In genomic region chr7:19770984-19771391, GRCm38 (mm10) we compare ENCODE assay signal across 8 mouse cellular contexts. TPM values are rescaled to one million over a fixed set of nuclear protein-coding genes. Genes with fewer than 3 reads are reported as not detected.
A peak's percentile ranks its signal among the peaks of the same experiment; 100 is the strongest.
DNase-seq lines count a peak whose midpoint lies in the region; ATAC-seq and TF ChIP-seq lines count a peak whose summit lies in the region.

Gene Bcam (minus strand): TSS chr7:19771016.

- ATAC-seq in heart, embryonic 12.5 days (ENCODE audit: insufficient number of reproducible peaks, low FRiP score) = peak; percentile 44

- TF ChIP-seq POLR2A in cerebellum, adult 2 months (IDR thresholded peaks at IDR 0.05; ENCODE audit: borderline replicate concordance, insufficient read depth, low read length) = no peak

- H3K4me2 ChIP-seq in heart, embryonic 12.5 days = peak within 1 kb of the TSS; percentile 85

- no peaks in the 10 kb centered on the region for H3K9me3 ChIP-seq in heart, embryonic 12.5 days (replicated peaks)

- TF ChIP-seq CTCF in cerebellum, adult 2 months (IDR thresholded peaks at IDR 0.05; ENCODE audit: borderline replicate concordance, insufficient read depth, low read depth, low read length) = no peak

- H3K27ac ChIP-seq in cerebellum, adult 2 months (ENCODE audit: insufficient read depth, low read length) = no peak within 1 kb of the TSS
- peak within 1 kb of the TSS; percentile 62 for H3K27ac ChIP-seq in heart, embryonic 12.5 days (ENCODE audit: poor library complexity, severe bottlenecking)

- peak within 1 kb of the TSS; percentile 83 for H3K9ac ChIP-seq in heart, embryonic 12.5 days

- no peaks in the 10 kb centered on the region for H3K4me1 ChIP-seq in cerebellum, adult 2 months (ENCODE audit: control insufficient read depth, insufficient read depth, low read length)
- H3K4me1 ChIP-seq in heart, embryonic 12.5 days (replicated peaks) = peaks cover 31% of the 10 kb centered on the region

- H3K27me3 ChIP-seq in cerebellum, adult 2 months (ENCODE audit: control insufficient read depth, insufficient read depth, low read length) = no peaks in the 10 kb centered on the region; the same call in 1 of the 2 replicates
- no peaks in the 10 kb centered on the region for H3K27me3 ChIP-seq in heart, embryonic 12.5 days (replicated peaks)

- WGBS in cerebellum, adult 2 months = 5% methylated on average over 9 of the region's 9 CpGs
- 2% methylated on average over 9 of the region's 9 CpGs for WGBS in heart, embryonic 12.5 days

- DNase-seq in cerebellum, adult 2 months = no peak
- DNase-seq in cerebellum, postnatal 14 days = no peak
- DNase-seq in embryo, embryonic 9.5 days (ENCODE audit: extremely low spot score) = peak; percentile 79
- peak; percentile 52 to 76 for DNase-seq in kidney, postnatal 25 days
- peak; percentile 74 to 85 for DNase-seq in lung, postnatal 4 days
- DNase-seq in right cerebral cortex, postnatal 4 days = no peak
- no peak for DNase-seq in cerebellum, adult 11-12 months

- H3K4me3 ChIP-seq in cerebellum, adult 2 months (replicated peaks; ENCODE audit: insufficient read depth, low read depth, low read length) = no peak within 1 kb of the TSS
- H3K4me3 ChIP-seq in heart, embryonic 12.5 days = peak within 1 kb of the TSS; percentile 71

- peaks cover 16% of the 10 kb centered on the region for H3K36me3 ChIP-seq in heart, embryonic 12.5 days

RNA-seq across cellular contexts. Expression of gene Bcam, which starts in this region (rescaled TPM):
- polyA plus RNA-seq in cerebellum, adult 2 months (2012; rRNA removed) = 24.7 and 25.3 TPM in 2 replicates
- polyA plus RNA-seq in heart, embryonic 12.5 days (2016; fragmentation: Nextera tagmentation; extraction: Ambion mirVana) = 232 and 245 TPM in 2 replicates

Comparison
In these comparisons a context has a peak if more than half of its experiments do, and no peak if none do; other contexts are left out.
1. DNase-seq: peak in embryo, embryonic 9.5 days (single experiment), kidney, postnatal 25 days (2 of 2) and lung, postnatal 4 days (2 of 2); none in cerebellum, adult 2 months (0 of 2), cerebellum, postnatal 14 days (0 of 2), right cerebral cortex, postnatal 4 days (single experiment) and cerebellum, adult 11-12 months (single experiment).